Mouse (Mus musculus) embryonic fibroblast, embryonic 13.5 days (primary cell): Measurements from ENCODE around the gene Grin1.

ENCODE experiments used
- CTCF ChIP-seq: IDR thresholded peaks from 2 replicates; pipeline ENCODE4 v1.5.1; 2011; ENCODE audit warnings: mild to moderate bottlenecking, control low read depth, low read length, moderate library complexity, borderline replicate concordance; ENCODE audit not compliant: insufficient read depth
- POLR2A ChIP-seq: IDR thresholded peaks from 2 replicates; pipeline ENCODE4 v1.6.1; 2011; ENCODE audit warnings: low read depth, mild to moderate bottlenecking, control low read depth, low read length, moderate library complexity

DNA sequence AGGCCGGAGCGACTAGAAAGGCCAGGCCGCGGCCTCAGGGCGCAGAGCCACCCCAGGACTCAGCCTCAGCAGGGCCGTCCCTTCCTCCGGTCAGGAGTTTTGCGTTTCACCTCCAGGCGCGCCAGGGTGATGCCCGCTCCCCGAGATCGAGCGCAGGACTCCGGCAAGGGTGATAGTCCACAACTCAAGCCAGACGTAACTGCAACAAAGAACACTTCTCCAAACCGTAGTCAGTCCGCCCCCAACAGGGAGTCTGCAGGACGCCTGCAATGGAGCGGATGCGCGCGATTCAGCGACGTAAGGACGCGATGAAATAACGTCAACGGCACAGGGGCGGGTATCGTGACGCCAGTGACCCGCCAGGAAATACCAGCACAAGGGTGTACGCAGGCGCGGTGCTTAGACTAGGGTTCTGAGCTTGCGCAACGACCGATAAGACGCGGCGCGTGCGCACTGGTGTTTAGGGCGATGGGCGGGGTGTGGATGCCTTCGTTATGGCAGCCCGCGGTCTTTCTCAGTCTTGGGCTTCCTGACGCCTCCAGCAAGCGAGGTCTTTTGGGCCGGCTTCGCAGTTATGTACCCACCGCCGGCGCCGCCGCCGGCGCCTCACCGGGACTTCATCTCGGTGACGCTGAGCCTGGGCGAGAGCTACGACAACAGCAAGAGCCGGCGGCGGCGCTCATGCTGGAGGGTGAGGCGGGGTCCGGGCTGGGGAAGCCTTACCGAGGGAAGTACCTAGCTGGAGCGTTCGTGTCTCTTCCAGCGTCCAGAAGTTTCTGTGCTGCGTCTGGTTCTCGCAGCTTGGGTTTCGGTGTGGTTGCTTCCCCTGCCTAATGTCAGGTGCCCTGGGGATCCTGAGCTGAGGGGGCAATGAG lies 13.5 kb upstream of the Grin1 start, which contains the start of gene Man1b1:
- peak; percentile 90 for TF ChIP-seq POLR2A
- peak; percentile 7; the same call in 1 of the 2 replicates for TF ChIP-seq CTCF
